Mouse (Mus musculus) E14TG2a.4 (cell line): ENCODE measurements at regions not wholly inside any gene's neighbourhood (a gene's known extent, or its start where the extent isn't known, plus 50 kb on each side); places are given as distances from the start of the nearest gene placed in this dataset.

ENCODE experiments used
- H3K27me3 ChIP-seq: 2 replicates; pipeline ENCODE4 v1.6.1; 2014; ENCODE audit warnings: low read length, control low read depth; ENCODE audit not compliant: insufficient read depth
- H3K36me3 ChIP-seq: 2 replicates; pipeline ENCODE4 v1.6.1; 2014; ENCODE audit warnings: low read length, control low read depth; ENCODE audit not compliant: insufficient read depth
- H3K4me1 ChIP-seq: replicated peaks from 2 replicates; pipeline ENCODE4 v1.6.1; 2014; ENCODE audit warnings: low read depth, low read length, control low read depth
- H3K4me3 ChIP-seq: replicated peaks from 2 replicates; pipeline ENCODE4 v1.5.1; 2014; ENCODE audit warnings: mild to moderate bottlenecking, low read length
- H3K9me3 ChIP-seq: 2 replicates; pipeline ENCODE4 v1.6.1; 2014; ENCODE audit warnings: low read length, control low read depth
- CTCF ChIP-seq: conservative IDR thresholded peaks from 2 replicates; pipeline ENCODE4 v1.5.1; 2014; ENCODE audit warnings: low read length
- NANOG ChIP-seq: IDR thresholded peaks from 2 replicates; pipeline ENCODE4 v1.6.1; 2014; ENCODE audit warnings: borderline replicate concordance, low read length, mixed read lengths
- POU5F1 ChIP-seq: IDR thresholded peaks from 2 replicates; pipeline ENCODE4 v1.6.1; 2014; ENCODE audit warnings: low read length, borderline replicate concordance

DNA sequence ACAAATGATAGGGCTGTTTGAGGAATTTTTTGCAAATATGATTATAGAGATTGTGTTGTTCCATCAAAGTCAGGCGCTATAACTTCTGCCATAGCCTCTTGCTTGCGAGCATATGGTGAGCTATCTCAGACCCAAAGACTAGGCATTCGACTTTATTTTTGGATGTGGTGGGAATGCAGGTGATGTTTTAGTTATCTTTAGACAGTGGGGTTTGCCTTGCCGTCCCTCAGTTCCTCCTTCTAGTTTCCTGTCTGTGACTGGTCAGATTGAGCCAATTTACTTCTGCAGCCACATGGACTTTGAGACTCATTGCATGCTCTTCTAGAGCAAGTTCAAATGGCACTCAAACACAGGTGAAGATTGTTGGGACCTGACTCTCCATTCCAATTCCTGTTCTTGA is 193.0 kb upstream of the Il12b start:
- Histone ChIP-seq H3K27me3 (no peaks in the 10 kb centered on the region), H3K9me3 (peaks cover 9% of the 10 kb centered on the region; the same call in 1 of the 2 replicates), H3K4me1 (no peaks in the 10 kb centered on the region), H3K36me3 (no peaks in the 10 kb centered on the region), H3K4me3 (no peak overlapping the region)
- TF ChIP-seq POU5F1 (no peak), CTCF (no peak), NANOG (no peak)

DNA sequence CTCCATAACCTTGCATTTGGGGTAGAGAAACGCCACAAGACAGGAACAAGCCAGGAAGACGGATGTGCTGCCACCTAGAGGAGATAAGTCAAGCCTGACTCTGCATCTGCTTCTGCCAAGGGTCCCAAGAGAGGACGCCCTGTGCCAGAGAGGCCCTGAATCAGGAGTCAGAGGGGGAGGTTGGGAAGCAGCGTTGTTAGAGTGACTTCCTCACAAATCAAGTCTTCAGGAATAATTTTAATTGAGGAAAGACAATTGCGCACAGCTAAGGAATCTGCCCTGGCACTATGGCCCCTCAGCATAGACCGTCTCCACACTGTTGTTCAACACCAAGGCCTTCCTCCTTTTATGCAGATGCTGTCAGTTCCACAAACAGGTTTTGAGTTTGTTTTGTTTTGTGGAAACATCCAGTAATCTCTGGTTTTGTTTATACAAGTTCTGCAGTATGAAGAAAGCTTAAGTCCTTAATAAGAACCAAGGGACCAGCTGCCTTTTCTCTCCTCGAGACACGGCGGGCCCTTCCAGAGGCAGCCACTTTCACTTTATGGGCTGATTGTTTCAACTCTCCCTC is 187.9 kb upstream of the Il12b start:
- Histone ChIP-seq H3K9me3 (peaks cover 9% of the 10 kb centered on the region; the same call in 1 of the 2 replicates), H3K4me3 (no peak overlapping the region), H3K36me3 (no peaks in the 10 kb centered on the region), H3K27me3 (no peaks in the 10 kb centered on the region), H3K4me1 (no peaks in the 10 kb centered on the region)
- TF ChIP-seq CTCF, result peak; percentile 54
- no peak for TF ChIP-seq POU5F1

GRCm38 (mm10) chr11:44214095-44214494 is 185.8 kb upstream of the Il12b start:
- H3K4me3 ChIP-seq, result no peak overlapping the region
- H3K36me3 ChIP-seq, result no peaks in the 10 kb centered on the region
- no peaks in the 10 kb centered on the region for H3K4me1 ChIP-seq

DNA sequence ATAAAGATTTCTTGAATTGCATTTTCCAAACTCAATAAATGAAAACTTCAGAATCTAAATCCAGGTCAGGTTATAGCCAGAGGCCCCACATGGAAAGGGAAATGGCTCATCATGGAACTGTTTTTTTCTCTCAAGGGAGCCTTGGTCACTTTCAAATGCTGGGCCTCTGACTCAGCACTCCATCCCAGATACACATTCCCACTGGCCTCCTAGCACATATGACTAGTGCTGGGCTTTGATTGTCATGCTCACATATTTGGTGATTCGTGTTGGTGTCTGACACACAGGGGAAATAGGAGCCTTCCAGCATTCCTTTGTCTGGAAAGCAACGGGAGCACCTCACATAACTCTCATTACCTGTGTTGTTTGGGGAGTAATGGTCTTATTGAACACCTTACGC is 183.5 kb upstream of the Il12b start:
- no peaks in the 10 kb centered on the region for H3K27me3 ChIP-seq
- H3K4me1 ChIP-seq, result no peaks in the 10 kb centered on the region
- no peaks in the 10 kb centered on the region for H3K9me3 ChIP-seq
- no peaks in the 10 kb centered on the region for H3K36me3 ChIP-seq
- TF ChIP-seq NANOG (no peak), POU5F1 (no peak), CTCF (no peak)
- H3K4me3 ChIP-seq, result no peak overlapping the region

More at GRCm38 (mm10) chr11:44214095-44214494, 185.8 kb upstream of the Il12b start:
- TF ChIP-seq POU5F1 (no peak), CTCF (no peak), NANOG (no peak)
- Histone ChIP-seq H3K9me3 (no peaks in the 10 kb centered on the region), H3K27me3 (no peaks in the 10 kb centered on the region)

GRCm38 (mm10) chr11:44219971-44220370 is 179.9 kb upstream of the Il12b start:
- H3K27me3 ChIP-seq, result no peaks in the 10 kb centered on the region
- TF ChIP-seq NANOG (no peak), POU5F1 (no peak), CTCF (no peak)
- H3K36me3 ChIP-seq, result no peaks in the 10 kb centered on the region
- no peaks in the 10 kb centered on the region for H3K9me3 ChIP-seq
- H3K4me3 ChIP-seq, result no peak overlapping the region
- no peaks in the 10 kb centered on the region for H3K4me1 ChIP-seq

DNA sequence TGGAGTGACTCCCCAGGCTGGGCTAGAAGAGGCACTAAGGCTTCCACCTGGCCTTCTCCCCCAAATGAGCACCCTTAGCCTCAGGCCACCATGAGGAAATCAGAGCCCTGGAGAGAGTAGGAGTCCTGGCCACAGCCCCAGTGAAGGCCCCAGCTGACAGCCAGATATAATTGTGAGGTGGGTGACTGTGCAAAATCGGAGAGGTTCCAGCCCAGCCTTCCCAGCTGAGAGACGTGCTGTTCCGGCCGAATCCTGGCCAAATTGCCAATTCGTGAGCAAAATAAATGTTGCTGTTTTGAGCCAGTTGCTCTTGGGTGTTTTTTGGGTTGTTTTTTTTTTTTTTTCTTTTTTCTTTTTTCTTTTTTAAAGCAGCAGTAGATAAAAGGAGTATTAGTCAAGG is 169.9 kb upstream of the Il12b start:
- no peak for TF ChIP-seq CTCF
- no peak for TF ChIP-seq NANOG
- no peak for TF ChIP-seq POU5F1
- Histone ChIP-seq H3K4me1 (no peaks in the 10 kb centered on the region), H3K9me3 (no peaks in the 10 kb centered on the region), H3K36me3 (no peaks in the 10 kb centered on the region), H3K27me3 (no peaks in the 10 kb centered on the region), H3K4me3 (no peak overlapping the region)

DNA sequence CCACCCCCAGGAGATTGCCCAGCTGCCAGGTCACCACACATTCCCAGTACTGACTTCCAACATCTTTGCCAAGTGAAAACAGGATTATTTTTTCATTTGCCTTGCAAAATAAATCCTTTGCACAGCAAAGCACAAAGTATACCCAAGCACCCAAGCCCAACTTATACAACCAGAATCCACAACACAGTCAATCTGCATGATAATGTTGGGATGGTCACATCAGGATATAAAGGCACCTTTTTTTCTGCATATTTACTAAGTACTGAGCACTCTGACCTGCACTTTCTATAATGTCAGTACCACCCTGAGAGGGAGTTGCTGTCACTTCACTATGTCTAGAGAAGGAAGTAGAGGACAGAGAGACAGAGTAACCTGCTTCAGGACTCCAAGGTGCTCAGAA is 164.4 kb upstream of the Il12b start:
- TF ChIP-seq NANOG, result no peak
- no peak for TF ChIP-seq POU5F1
- TF ChIP-seq CTCF, result no peak
- Histone ChIP-seq H3K27me3 (no peaks in the 10 kb centered on the region; the same call in 1 of the 2 replicates), H3K36me3 (no peaks in the 10 kb centered on the region), H3K4me3 (no peak overlapping the region), H3K4me1 (peaks cover 26% of the 10 kb centered on the region), H3K9me3 (no peaks in the 10 kb centered on the region)

- H3K4me1 ChIP-seq, result peaks cover 26% of the 10 kb centered on the region
- TF ChIP-seq POU5F1 (peak; percentile 38; the same call in 1 of the 2 replicates), CTCF (no peak), NANOG (peak; percentile 31; the same call in 1 of the 2 replicates)
- no peak overlapping the region for H3K4me3 ChIP-seq
- H3K9me3 ChIP-seq, result no peaks in the 10 kb centered on the region
- no peaks in the 10 kb centered on the region for H3K36me3 ChIP-seq
- H3K27me3 ChIP-seq, result no peaks in the 10 kb centered on the region; the same call in 1 of the 2 replicates
These were observed 161.8 kb upstream of the Il12b start for GRCm38 (mm10) chr11:44238051-44238450.

GRCm38 (mm10) chr11:44238598-44238997 is 161.3 kb upstream of the Il12b start:
- Histone ChIP-seq H3K4me3 (no peak overlapping the region), H3K27me3 (no peaks in the 10 kb centered on the region; the same call in 1 of the 2 replicates), H3K4me1 (peaks cover 26% of the 10 kb centered on the region), H3K36me3 (no peaks in the 10 kb centered on the region), H3K9me3 (no peaks in the 10 kb centered on the region)
- TF ChIP-seq NANOG (no peak), POU5F1 (no peak), CTCF (no peak)
